ENCODE assay signal across 27 mouse cellular contexts in genomic region chr4:115734867-115735266, GRCm38 (mm10). TPM values are rescaled to one million over a fixed set of nuclear protein-coding genes. Genes with fewer than 3 reads are reported as not detected.
"Had no signal": no experiment of that assay in that cellular context is flagged by ENCODE, and none has a peak within 500 bp of the region (broad histone marks: within the 10 kb centered on the region; RNA-seq: fewer than 3 reads in every experiment).

No protein-coding gene starts in this region.

- ATAC-seq: hindbrain, embryonic 16.5 days; inflammation-experienced regulatory T-cells, adult 6 months; intestine, embryonic 15.5 days; intestine, postnatal 0 days; liver, embryonic 12.5 days had no signal

- H3K27ac ChIP-seq: heart, embryonic 13.5 days; heart, embryonic 15.5 days; hindbrain, embryonic 13.5 days; intestine, embryonic 15.5 days; layer of hippocampus, adult 2 months; left cerebral cortex, adult 2 months; limb, embryonic 10.5 days; limb, embryonic 12.5 days; liver, embryonic 12.5 days; liver, embryonic 14.5 days had no signal

- DNase-seq: gastrocnemius, postnatal 14 days; gastrocnemius, postnatal 36 days; heart, adult 18-20 months; heart, postnatal 14 days; heart, postnatal 36 days; kidney, adult 18-20 months; kidney, adult 8-10 months; kidney, postnatal 10 days; kidney, postnatal 25 days; kidney, postnatal 4 days; liver had no signal

- H3K4me2 ChIP-seq: heart, embryonic 11.5 days; heart, embryonic 13.5 days; heart, embryonic 15.5 days; hindbrain, embryonic 13.5 days; intestine, embryonic 15.5 days; limb, embryonic 12.5 days; liver, embryonic 12.5 days had no signal

- H3K9ac ChIP-seq: heart, embryonic 13.5 days; heart, embryonic 15.5 days; hindbrain, embryonic 13.5 days; intestine, embryonic 15.5 days; limb, embryonic 12.5 days; liver, embryonic 12.5 days; liver, embryonic 14.5 days had no signal

- H3K4me3 ChIP-seq: heart, embryonic 13.5 days; heart, embryonic 15.5 days; hindbrain, embryonic 13.5 days; intestine, embryonic 15.5 days; layer of hippocampus, adult 2 months; left cerebral cortex, adult 2 months; limb, embryonic 10.5 days; limb, embryonic 12.5 days; liver, embryonic 12.5 days had no signal

- H3K27me3 ChIP-seq: heart, embryonic 15.5 days; intestine, embryonic 15.5 days; liver, embryonic 12.5 days had no signal

- H3K9me3 ChIP-seq: heart, embryonic 13.5 days; heart, embryonic 15.5 days; hindbrain, embryonic 13.5 days; intestine, embryonic 15.5 days; limb, embryonic 10.5 days; limb, embryonic 12.5 days; liver, embryonic 12.5 days had no signal

- H3K36me3 ChIP-seq: heart, embryonic 15.5 days; intestine, embryonic 15.5 days had no signal

RNA-seq across cellular contexts. Expression of gene Tex38, which starts 46.0 kb away (rescaled TPM):
- total RNA-seq: hematopoietic stem cell, adult 5-6 weeks had no signal
- polyA plus RNA-seq: heart, embryonic 15.5 days; kidney, embryonic 14.5 days; liver, embryonic 12.5 days had no signal
